Mouse (Mus musculus) hindbrain, embryonic 11.5 days (tissue): ENCODE results near the gene Smoc1. TPM values are rescaled to one million over a fixed set of nuclear protein-coding genes. Genes with fewer than 3 reads are reported as not detected.

ENCODE experiments used
- ATAC-seq: fragments of 200-750 bp; cut with Nextera tagmentation; 2 replicates; pipeline ENCODE4 v1.8.0; 2017; ENCODE audit warnings: mild to moderate bottlenecking, moderate TSS enrichment, moderate library complexity; ENCODE audit not compliant: low FRiP score
- DNase-seq: peaks from one replicate; pipeline ENCODE4 v3.0.0-alpha.2; 2015; ENCODE audit warnings: low spot score
- H3K27ac ChIP-seq: fragments of 300-500 bp; sonication (generic); 2 replicates; pipeline ENCODE4 v1.5.1; 2014; ENCODE audit warnings: mild to moderate bottlenecking, low read depth, low read length
- H3K27me3 ChIP-seq: fragments of 300-500 bp; sonication (generic); 2 replicates; pipeline ENCODE4 v1.6.1; 2014; ENCODE audit warnings: mild to moderate bottlenecking, low read length, moderate library complexity, mixed read lengths; ENCODE audit not compliant: control insufficient read depth, insufficient read depth
- H3K36me3 ChIP-seq: fragments of 300-500 bp; sonication (generic); 2 replicates; pipeline ENCODE4 v1.6.1; 2014; ENCODE audit warnings: mild to moderate bottlenecking, low read length, moderate library complexity, mixed read lengths; ENCODE audit not compliant: control insufficient read depth, insufficient read depth
- H3K4me1 ChIP-seq: fragments of 300-500 bp; sonication (generic); replicated peaks from 2 replicates; pipeline ENCODE4 v1.6.1; 2014; ENCODE audit warnings: low read length, mixed read lengths; ENCODE audit not compliant: control insufficient read depth, insufficient read depth
- H3K4me2 ChIP-seq: fragments of 300-500 bp; sonication (generic); replicated peaks from 2 replicates; pipeline ENCODE4 v1.6.1; 2014; ENCODE audit warnings: mild to moderate bottlenecking, low read depth, low read length
- H3K4me3 ChIP-seq: fragments of 300-500 bp; sonication (generic); 2 replicates; pipeline ENCODE4 v1.5.1; 2014; ENCODE audit warnings: low read depth, low read length
- H3K9ac ChIP-seq: fragments of 300-500 bp; sonication (generic); 2 replicates; pipeline ENCODE4 v1.6.1; 2014; ENCODE audit warnings: low read depth, low read length
- H3K9me3 ChIP-seq: fragments of 300-500 bp; sonication (generic); 2 replicates; pipeline ENCODE4 v1.6.1; 2016; ENCODE audit warnings: low read length; ENCODE audit not compliant: control insufficient read depth
- WGBS: fragments of 180-500 bp; shearing (Covaris S2); extraction: QIAGEN DNeasy Blood & Tissue Kit; methylation state at CpG from one replicate; pipeline ENCODE4 v1.1.7; 2014; 5-methylcytosine and 5-hydroxymethylcytosine counted together
- polyA plus RNA-seq: library from polyadenylated mRNA; unstranded; fragments of >200 nt; fragmentation: Nextera tagmentation; extraction: Ambion mirVana; gene quantifications from 2 replicates; pipeline ENCODE4 v1.2.1, GENCODE M21; 2014

Gene Smoc1
- polyA plus RNA-seq, 1 experiment from 2014 or later: 12.9 TPM

GRCm38 (mm10) chr12:81139463-81139862 is 112.9 kb downstream of the Smoc1 start:
- ATAC-seq: no peak
- 93% methylated on average over 6 of the region's 6 CpGs for WGBS

GRCm38 (mm10) chr12:81140594-81141328 is 114.2 kb downstream of the Smoc1 start:
- no peaks in the 10 kb centered on the region for H3K9me3 ChIP-seq
- no peaks in the 10 kb centered on the region for H3K36me3 ChIP-seq
- H3K9ac ChIP-seq: no peak overlapping the region
- H3K27me3 ChIP-seq: peaks cover 5% of the 10 kb centered on the region; the same call in 1 of the 2 replicates
- no peak for DNase-seq
- WGBS: 36% methylated on average over 9 of the region's 9 CpGs
- 0 out of 2 replicates have a peak, but pooled peaks cover 1% of the 10 kb centered on the region for H3K4me1 ChIP-seq
- ATAC-seq: no peak
- H3K27ac ChIP-seq: peak overlapping the region; percentile 36; the same call in 1 of the 2 replicates
- no peak overlapping the region for H3K4me3 ChIP-seq
- no peak overlapping the region for H3K4me2 ChIP-seq

More at GRCm38 (mm10) chr12:81139463-81139862, 112.9 kb downstream of the Smoc1 start:
- Histone ChIP-seq H3K4me3 (no peak overlapping the region), H3K4me2 (no peak overlapping the region), H3K9me3 (no peaks in the 10 kb centered on the region), H3K27me3 (peaks cover 5% of the 10 kb centered on the region; the same call in 1 of the 2 replicates), H3K4me1 (no peaks in the 10 kb centered on the region), H3K27ac (no peak overlapping the region), H3K9ac (no peak overlapping the region), H3K36me3 (no peaks in the 10 kb centered on the region)
- no peak for DNase-seq

- 45% methylated on average over 7 of the region's 7 CpGs for WGBS
- Histone ChIP-seq H3K27me3 (peaks cover 5% of the 10 kb centered on the region; the same call in 1 of the 2 replicates), H3K9me3 (no peaks in the 10 kb centered on the region), H3K36me3 (no peaks in the 10 kb centered on the region), H3K4me1 (0 out of 2 replicates have a peak, but pooled peaks cover 2% of the 10 kb centered on the region), H3K9ac (no peak overlapping the region), H3K4me3 (no peak overlapping the region), H3K27ac (no peak overlapping the region), H3K4me2 (no peak overlapping the region)
- ATAC-seq (no peak), DNase-seq (no peak)
Measured at GRCm38 (mm10) chr12:81141329-81141711, 114.7 kb downstream of the Smoc1 start.

GRCm38 (mm10) chr12:81142231-81142630 is 115.6 kb downstream of the Smoc1 start:
- no peak for DNase-seq
- Histone ChIP-seq H3K36me3 (no peaks in the 10 kb centered on the region), H3K9ac (no peak overlapping the region), H3K9me3 (no peaks in the 10 kb centered on the region), H3K27ac (no peak overlapping the region), H3K4me3 (no peak overlapping the region), H3K4me1 (0 out of 2 replicates have a peak, but pooled peaks cover 2% of the 10 kb centered on the region), H3K27me3 (peaks cover 5% of the 10 kb centered on the region; the same call in 1 of the 2 replicates), H3K4me2 (no peak overlapping the region)
- no peak for ATAC-seq
- 87% methylated on average over 3 of the region's 3 CpGs for WGBS

- Histone ChIP-seq H3K9me3 (no peaks in the 10 kb centered on the region), H3K27me3 (peaks cover 7% of the 10 kb centered on the region; the same call in 1 of the 2 replicates), H3K36me3 (no peaks in the 10 kb centered on the region), H3K9ac (no peak overlapping the region), H3K4me1 (0 out of 2 replicates have a peak, but pooled peaks cover 2% of the 10 kb centered on the region), H3K4me3 (no peak overlapping the region), H3K27ac (no peak overlapping the region), H3K4me2 (no peak overlapping the region)
- ATAC-seq (no peak), DNase-seq (no peak)
- WGBS: 50% methylated on average over 10 of the region's 10 CpGs
Measured at GRCm38 (mm10) chr12:81144201-81144600, 117.6 kb downstream of the Smoc1 start.

GRCm38 (mm10) chr12:81146417-81147180 is 120.0 kb downstream of the Smoc1 start:
- Histone ChIP-seq H3K9ac (no peak overlapping the region), H3K27me3 (peaks cover 4% of the 10 kb centered on the region; the same call in 1 of the 2 replicates), H3K4me1 (0 out of 2 replicates have a peak, but pooled peaks cover 2% of the 10 kb centered on the region), H3K4me3 (no peak overlapping the region), H3K4me2 (no peak overlapping the region), H3K27ac (peak overlapping the region; percentile 18; the same call in 1 of the 2 replicates), H3K36me3 (no peaks in the 10 kb centered on the region), H3K9me3 (no peaks in the 10 kb centered on the region)
- DNase-seq: peak; percentile 47
- 25% methylated on average over 10 of the region's 10 CpGs for WGBS
- peak; percentile 84 for ATAC-seq

- Histone ChIP-seq H3K4me2 (no peak overlapping the region), H3K4me1 (0 out of 2 replicates have a peak, but pooled peaks cover 2% of the 10 kb centered on the region), H3K27ac (no peak overlapping the region), H3K36me3 (no peaks in the 10 kb centered on the region), H3K9ac (no peak overlapping the region), H3K4me3 (no peak overlapping the region), H3K9me3 (no peaks in the 10 kb centered on the region), H3K27me3 (peaks cover 4% of the 10 kb centered on the region; the same call in 1 of the 2 replicates)
- ATAC-seq (no peak), DNase-seq (no peak)
- 92% methylated on average over 6 of the region's 6 CpGs for WGBS
Measured at GRCm38 (mm10) chr12:81147956-81148355, 121.3 kb downstream of the Smoc1 start.

- Histone ChIP-seq H3K27me3 (peaks cover 2% of the 10 kb centered on the region; the same call in 1 of the 2 replicates), H3K9me3 (no peaks in the 10 kb centered on the region), H3K36me3 (no peaks in the 10 kb centered on the region), H3K9ac (no peak overlapping the region), H3K4me1 (no peaks in the 10 kb centered on the region), H3K4me3 (no peak overlapping the region), H3K27ac (no peak overlapping the region), H3K4me2 (no peak overlapping the region)
- no peak for DNase-seq
- no peak for ATAC-seq
- WGBS: 89% methylated on average over 5 of the region's 5 CpGs
Measured at GRCm38 (mm10) chr12:81150917-81151316, 124.3 kb downstream of the Smoc1 start.
